Mouse (Mus musculus): ENCODE measurements at regions not wholly inside any gene's neighbourhood (a gene's known extent, or its start where the extent isn't known, plus 50 kb on each side); places are given as distances from the start of the nearest gene placed in this dataset.
A peak's percentile ranks its signal among the peaks of the same experiment; 100 is the strongest.

DNA sequence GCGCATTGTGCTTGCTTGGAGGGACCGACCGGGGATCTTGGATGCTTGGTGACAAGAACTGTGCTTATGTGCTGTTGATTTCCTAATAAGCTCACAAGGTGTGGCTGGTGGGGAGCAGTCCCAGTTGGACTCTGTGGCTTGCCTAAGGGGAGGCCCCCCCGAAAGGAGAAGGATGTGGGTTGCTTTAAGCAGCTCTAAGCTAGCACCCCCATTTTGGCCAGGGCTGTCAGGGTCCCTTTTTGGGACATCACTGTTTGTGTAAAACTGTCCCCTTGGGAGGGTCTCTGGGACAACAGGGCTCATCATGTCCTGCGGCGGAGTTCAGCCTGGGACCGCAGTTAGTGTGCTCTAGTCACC, 51.4 kb upstream of the Eef2kmt start:
- no peak for ATAC-seq (ENCODE audit: extremely low read depth, insufficient number of reproducible peaks, low FRiP score, poor library complexity, severe bottlenecking)
- TF ChIP-seq CTCF (IDR thresholded peaks at IDR 0.05; ENCODE audit: low read depth, low read length) (no peak), POLR2AphosphoS5 (IDR thresholded peaks at IDR 0.05; ENCODE audit: insufficient replicate concordance, low read depth, low read length) (no peak), GATA1 (IDR thresholded peaks at IDR 0.05; ENCODE audit: borderline replicate concordance, low read length) (no peak), TAL1 (conservative IDR thresholded peaks at IDR 0.05; ENCODE audit: low read depth, low read length) (no peak), GATA2 (IDR thresholded peaks at IDR 0.05; ENCODE audit: borderline replicate concordance, low read depth, low read length) (no peak)
- Histone ChIP-seq H3K4me1 (ENCODE audit: insufficient read depth, low read depth, low read length) (no peaks in the 10 kb centered on the region), H3K27me3 (ENCODE audit: insufficient read depth, low read length) (no peaks in the 10 kb centered on the region), H3K9me3 (replicated peaks) (no peaks in the 10 kb centered on the region), H3K4me3 (ENCODE audit: low read depth, low read length) (no peak overlapping the region), H3K36me3 (replicated peaks) (no peaks in the 10 kb centered on the region)
- no peak for DNase-seq (ENCODE audit: low spot score)

- H3K36me3 ChIP-seq (replicated peaks): no peaks in the 10 kb centered on the region
- peak; percentile 27 for DNase-seq (ENCODE audit: low spot score)
- H3K4me1 ChIP-seq (ENCODE audit: insufficient read depth, low read depth, low read length): no peaks in the 10 kb centered on the region
- no peak overlapping the region for H3K4me3 ChIP-seq (ENCODE audit: low read depth, low read length)
- H3K9me3 ChIP-seq (replicated peaks): no peaks in the 10 kb centered on the region
- TF ChIP-seq POLR2AphosphoS5 (IDR thresholded peaks at IDR 0.05; ENCODE audit: insufficient replicate concordance, low read depth, low read length): no peak
- peak; percentile 92 for TF ChIP-seq CTCF (IDR thresholded peaks at IDR 0.05; ENCODE audit: low read depth, low read length)
- ATAC-seq (ENCODE audit: extremely low read depth, insufficient number of reproducible peaks, low FRiP score, poor library complexity, severe bottlenecking): no peak
- no peaks in the 10 kb centered on the region for H3K27me3 ChIP-seq (ENCODE audit: insufficient read depth, low read length)
Measured at GRCm38 (mm10) chr16:5306588-5307248, 50.9 kb upstream of the Eef2kmt start.

All from G1E (cell line).